19 mouse cellular contexts compared by ENCODE assay signal in genomic region chr12:82448129-82448815, GRCm38 (mm10).
DNase-seq lines count a peak whose midpoint lies in the region; ATAC-seq and TF ChIP-seq lines count a peak whose summit lies in the region.
"Had no signal": no experiment of that assay in that cellular context is flagged by ENCODE, and none has a peak within 500 bp of the region (broad histone marks: within the 10 kb centered on the region; RNA-seq: fewer than 3 reads in every experiment).

No protein-coding gene starts in this region.

- peak overlapping the region; percentile 60 to 63 (median 61) for H3K4me3 ChIP-seq in CH12.LX (replicated peaks in 1 of 3; ENCODE audit: low read depth in 2 of 3, low read length in 2 of 3, poor library complexity in 1 of 3)
- H3K4me3 ChIP-seq in bone marrow, adult 2 months (replicated peaks; ENCODE audit: control insufficient read depth, low read depth, low read length): no peak overlapping the region
- no peak overlapping the region for H3K4me3 ChIP-seq in liver, embryonic 16.5 days (ENCODE audit: low read depth, low read length)
- no peak overlapping the region for H3K4me3 ChIP-seq in olfactory bulb, adult 2 months (ENCODE audit: insufficient read depth, low read depth, low read length)
- H3K4me3 ChIP-seq: forebrain, embryonic 10.5 days; heart, embryonic 15.5 days; hindbrain, embryonic 15.5 days; intestine, embryonic 15.5 days had no signal

- no peak for TF ChIP-seq RAD21 in CH12.LX (IDR thresholded peaks at IDR 0.05; ENCODE audit: low read depth, low read length)

- TF ChIP-seq CTCF in CH12.LX (conservative IDR thresholded peaks at IDR 0.05 in 1 of 2, IDR thresholded peaks at IDR 0.05 in 1 of 2; ENCODE audit: low read depth in 2 of 2, low read length in 2 of 2): no peak
- TF ChIP-seq CTCF in bone marrow, adult 2 months (IDR thresholded peaks at IDR 0.05; ENCODE audit: control insufficient read depth, insufficient read depth, low read length): no peak
- no peak for TF ChIP-seq CTCF in olfactory bulb, adult 2 months (IDR thresholded peaks at IDR 0.05; ENCODE audit: insufficient read depth, low read depth, low read length)

- dilution Hi-C loops in CH12.LX (cut with MboI; ENCODE audit: extremely low pct_ligation_motif_present, extremely low pct_unique_long_range_greater_than_20kb, low sequenced_read_pairs): no loop called here

- peak overlapping the region; percentile 85 for H3K4me2 ChIP-seq in CH12.LX (ENCODE audit: insufficient read depth, low read depth, poor library complexity, severe bottlenecking)
- H3K4me2 ChIP-seq in liver, embryonic 16.5 days (ENCODE audit: low read depth, low read length): no peak overlapping the region
- H3K4me2 ChIP-seq: heart, embryonic 15.5 days; hindbrain, embryonic 15.5 days; intestine, embryonic 15.5 days; lung, embryonic 14.5 days; midbrain, embryonic 11.5 days had no signal

- H3K36me3 ChIP-seq in CH12.LX (replicated peaks in 1 of 2; ENCODE audit: control insufficient read depth in 1 of 2, insufficient read depth in 1 of 2, low read length in 1 of 2): peaks cover 21 to 54% of the 10 kb centered on the region in 2 experiments
- H3K36me3 ChIP-seq in liver, embryonic 16.5 days (ENCODE audit: control insufficient read depth, insufficient read depth): no peaks in the 10 kb centered on the region

- TF ChIP-seq EP300 in CH12.LX (IDR thresholded peaks at IDR 0.05; ENCODE audit: low read length): no peak

- no peak for TF ChIP-seq POLR2A in CH12.LX (IDR thresholded peaks at IDR 0.05; ENCODE audit: low read depth, low read length)
- TF ChIP-seq POLR2A in bone marrow, adult 2 months (IDR thresholded peaks at IDR 0.05; ENCODE audit: borderline replicate concordance, control insufficient read depth, low read depth, low read length): no peak
- no peak for TF ChIP-seq POLR2A in olfactory bulb, adult 2 months (IDR thresholded peaks at IDR 0.05; ENCODE audit: insufficient read depth, low read depth, low read length)

- whole genome bisulfite sequencing in bone marrow, adult 2 months: 43% methylated on average over 9 of the region's 9 CpGs
- WGBS in liver, embryonic 16.5 days (ENCODE audit: insufficient replicate concordance): 46% methylated on average over 9 of the region's 9 CpGs
- 77% methylated on average over 9 of the region's 9 CpGs for WGBS in olfactory bulb, adult 2 months

- H3K79me2 ChIP-seq in CH12.LX (replicated peaks; ENCODE audit: control insufficient read depth, extremely low read depth, insufficient read depth, poor library complexity, severe bottlenecking): peaks cover 5% of the 10 kb centered on the region

- peak; percentile 77 for DNase-seq in CH12.LX (ENCODE audit: extremely low read depth)
- no peak for DNase-seq in layer of hippocampus, postnatal 10 days (ENCODE audit: low spot score in 2 of 2)
- no peak for DNase-seq in ovary, postnatal 10 days (ENCODE audit: low spot score)
- DNase-seq: adrenal gland, postnatal 14 days; cerebellum, adult 9-11 months; gastrocnemius, postnatal 25 days; heart, postnatal 4 days; kidney, postnatal 25 days; lung, embryonic 14.5 days had no signal

- ATAC-seq in liver, embryonic 16.5 days (ENCODE audit: low read depth): peak; percentile 63
- no peak for ATAC-seq in cerebellum, adult (ENCODE audit: insufficient number of reproducible peaks, low FRiP score, low TSS enrichment)
- ATAC-seq: forebrain, embryonic 16.5 days; intestine, embryonic 15.5 days had no signal

- peaks cover 5% of the 10 kb centered on the region for H3K9me3 ChIP-seq in CH12.LX (replicated peaks; ENCODE audit: low read length)
- no peaks in the 10 kb centered on the region for H3K9me3 ChIP-seq in liver, embryonic 16.5 days (replicated peaks; ENCODE audit: control insufficient read depth, low read length)
- H3K9me3 ChIP-seq: forebrain, embryonic 10.5 days; heart, embryonic 15.5 days; hindbrain, embryonic 15.5 days; intestine, embryonic 15.5 days had no signal

- peak overlapping the region; percentile 26; the same call in 1 of the 2 replicates for H3K27ac ChIP-seq in CH12.LX (ENCODE audit: insufficient read depth, low read depth)
- 0 out of 2 replicates have a peak overlapping the region, but pooled peaks have one; percentile 37 for H3K27ac ChIP-seq in bone marrow, adult 2 months (ENCODE audit: control insufficient read depth, insufficient read depth, low read depth, low read length, poor library complexity)
- no peak overlapping the region for H3K27ac ChIP-seq in liver, embryonic 16.5 days (ENCODE audit: low read length)
- H3K27ac ChIP-seq in olfactory bulb, adult 2 months (ENCODE audit: insufficient read depth, low read depth, low read length): 0 out of 2 replicates have a peak overlapping the region, but pooled peaks have one; percentile 1
- H3K27ac ChIP-seq: forebrain, embryonic 10.5 days; heart, embryonic 15.5 days; hindbrain, embryonic 15.5 days; intestine, embryonic 15.5 days had no signal

- in situ Hi-C loops in CH12.LX (cut with MboI; ENCODE audit: low pct_ligation_motif_present, low pct_unique_long_range_greater_than_20kb, low sequenced_read_pairs): no loop called here

- H3K9ac ChIP-seq in CH12.LX (ENCODE audit: insufficient read depth, low read depth): peak overlapping the region; percentile 64; the same call in 1 of the 2 replicates
- no peak overlapping the region for H3K9ac ChIP-seq in liver, embryonic 16.5 days (ENCODE audit: low read depth, low read length)
- H3K9ac ChIP-seq: heart, embryonic 15.5 days; hindbrain, embryonic 15.5 days; intestine, embryonic 15.5 days; lung, embryonic 14.5 days had no signal

- peaks cover 5 to 27% of the 10 kb centered on the region in 2 experiments for H3K4me1 ChIP-seq in CH12.LX (ENCODE audit: control insufficient read depth in 1 of 2, insufficient read depth in 2 of 2)
- H3K4me1 ChIP-seq in bone marrow, adult 2 months (ENCODE audit: control insufficient read depth, insufficient read depth, low read length): peaks cover 3% of the 10 kb centered on the region
- no peaks in the 10 kb centered on the region for H3K4me1 ChIP-seq in liver, embryonic 16.5 days (ENCODE audit: control insufficient read depth, low read depth, low read length)
- peaks cover 5% of the 10 kb centered on the region; the same call in 1 of the 2 replicates for H3K4me1 ChIP-seq in olfactory bulb, adult 2 months (ENCODE audit: control insufficient read depth, insufficient read depth, low read length)
- H3K4me1 ChIP-seq: heart, embryonic 15.5 days; hindbrain, embryonic 15.5 days; intestine, embryonic 15.5 days had no signal

- no peaks in the 10 kb centered on the region for H3K27me3 ChIP-seq in CH12.LX (replicated peaks)
- H3K27me3 ChIP-seq in liver, embryonic 16.5 days (ENCODE audit: control insufficient read depth, insufficient read depth, low read depth, low read length): no peaks in the 10 kb centered on the region
- H3K27me3 ChIP-seq: heart, embryonic 15.5 days; hindbrain, embryonic 15.5 days; intestine, embryonic 15.5 days had no signal

TF ChIP-seq in CH12.LX, 34 proteins besides CTCF, POLR2A, EP300 and RAD21:
- TF ChIP-seq KAT2A (IDR thresholded peaks at IDR 0.05; ENCODE audit: insufficient replicate concordance, low read length) (no peak), IRF4 (IDR thresholded peaks at IDR 0.05; ENCODE audit: low read depth, low read length) (peak; percentile 8; the same call in 1 of the 2 replicates), CHD2 (IDR thresholded peaks at IDR 0.05; ENCODE audit: low read length) (no peak; the same call in 1 of the 2 replicates), BHLHE40 (IDR thresholded peaks at IDR 0.05; ENCODE audit: low read depth, low read length) (0 out of 2 replicates have a peak, but pooled peaks have one; percentile 16), HCFC1 (IDR thresholded peaks at IDR 0.05; ENCODE audit: low read depth, low read length) (peak; percentile 32; the same call in 1 of the 2 replicates), ZMIZ1 (IDR thresholded peaks at IDR 0.05; ENCODE audit: low read depth, low read length) (no peak), MAZ (IDR thresholded peaks at IDR 0.05; ENCODE audit: low read depth, low read length) (0 out of 2 replicates have a peak, but pooled peaks have one; percentile 32), MXI1 (IDR thresholded peaks at IDR 0.05; ENCODE audit: low read depth, low read length) (no peak; the same call in 1 of the 2 replicates), CHD1 (IDR thresholded peaks at IDR 0.05; ENCODE audit: low read depth, low read length) (no peak), ZKSCAN1 (IDR thresholded peaks at IDR 0.05; ENCODE audit: borderline replicate concordance, low read depth, low read length) (no peak), ETS1 (conservative IDR thresholded peaks at IDR 0.05; ENCODE audit: low read depth, low read length) (no peak), MAFK (IDR thresholded peaks at IDR 0.05; ENCODE audit: insufficient replicate concordance, low read length) (no peak), RCOR1 (conservative IDR thresholded peaks at IDR 0.05; ENCODE audit: low read depth, low read length) (no peak), TCF12 (IDR thresholded peaks at IDR 0.05; ENCODE audit: low read depth, low read length) (peak; percentile 22; the same call in 1 of the 2 replicates), MAX (IDR thresholded peaks at IDR 0.05; ENCODE audit: low read length) (peak; percentile 45; the same call in 1 of the 2 replicates), ELF1 (IDR thresholded peaks at IDR 0.05; ENCODE audit: low read depth, low read length) (0 out of 2 replicates have a peak, but pooled peaks have one; percentile 5), JUN (IDR thresholded peaks at IDR 0.05; ENCODE audit: insufficient read depth, low read depth, low read length) (no peak), USF1 (IDR thresholded peaks at IDR 0.05; ENCODE audit: low read depth, low read length) (peak; percentile 35), UBTF (IDR thresholded peaks at IDR 0.05; ENCODE audit: low read depth, low read length) (no peak), SIN3A (IDR thresholded peaks at IDR 0.05; ENCODE audit: low read length) (peak; percentile 75)

Comparison
In these comparisons a context has a peak if more than half of its experiments do, and no peak if none do; other contexts are left out.
1. H3K4me3 ChIP-seq: peak in CH12.LX (3 of 3); none in bone marrow, adult 2 months (single experiment), liver, embryonic 16.5 days (single experiment) and olfactory bulb, adult 2 months (single experiment).